Mouse (Mus musculus): Measurements from ENCODE around the gene Nkx2-5.

The Nkx2-5 gene

GRCm38 (mm10) chr17:26849746-26850357 is 5.0 kb upstream of the Nkx2-5 start:
- DNase-seq: peak; percentile 12 to 59

GRCm38 (mm10) chr17:26849106-26849745 is 4.4 kb upstream of the Nkx2-5 start:
- DNase-seq: no peak

GRCm38 (mm10) chr17:26848236-26848635 is 3.4 kb upstream of the Nkx2-5 start:
- DNase-seq: no peak

DNA sequence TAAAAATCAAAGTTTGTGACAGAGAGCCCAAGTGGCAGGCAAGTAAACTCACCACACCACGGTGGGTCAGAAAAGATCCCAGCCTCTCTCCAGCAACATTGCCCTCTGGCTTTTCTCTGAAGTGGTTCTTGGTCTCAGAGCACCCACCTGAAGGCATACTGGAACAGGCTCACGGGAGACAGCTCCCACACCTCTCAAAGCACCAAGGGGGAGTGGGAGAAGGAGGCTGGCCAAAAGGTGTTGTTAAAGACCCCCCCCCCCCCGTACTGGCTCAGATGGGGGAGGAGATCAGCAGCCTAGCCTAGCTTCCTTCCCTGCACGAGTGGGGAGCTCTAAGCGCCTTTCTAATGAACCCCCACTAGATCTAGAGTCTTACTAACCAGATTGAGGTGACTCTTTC is 3.0 kb upstream of the Nkx2-5 start:
- DNase-seq: no peak

GRCm38 (mm10) chr17:26846411-26846810 is 1.6 kb upstream of the Nkx2-5 start:
- DNase-seq: no peak

GRCm38 (mm10) chr17:26845149-26846050 is 591 bp upstream of the Nkx2-5 start:
- no peak for DNase-seq

- DNase-seq: no peak
Measured at GRCm38 (mm10) chr17:26844371-26844851, 398 bp downstream of the Nkx2-5 start.

- no peak for DNase-seq
Measured at GRCm38 (mm10) chr17:26843696-26844236, 1.0 kb downstream of the Nkx2-5 start.

DNA sequence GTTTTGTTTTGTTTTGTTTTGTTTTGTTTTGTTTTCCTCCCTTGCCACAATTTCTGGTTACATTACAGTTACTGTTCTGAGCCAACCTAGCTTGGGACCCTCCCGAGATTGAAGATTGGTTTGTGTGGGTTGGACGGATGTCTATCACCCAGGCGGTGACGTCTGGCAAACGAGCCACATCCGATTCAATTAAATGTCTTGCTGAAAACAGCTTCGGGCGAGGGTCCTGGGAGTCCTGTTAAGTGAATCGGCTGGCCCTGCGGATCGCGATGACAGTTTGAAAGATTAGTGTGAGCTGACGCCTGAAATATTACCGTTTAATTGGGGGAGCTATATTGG is 1.6 kb downstream of the Nkx2-5 start:
- DNase-seq: no peak

DNA sequence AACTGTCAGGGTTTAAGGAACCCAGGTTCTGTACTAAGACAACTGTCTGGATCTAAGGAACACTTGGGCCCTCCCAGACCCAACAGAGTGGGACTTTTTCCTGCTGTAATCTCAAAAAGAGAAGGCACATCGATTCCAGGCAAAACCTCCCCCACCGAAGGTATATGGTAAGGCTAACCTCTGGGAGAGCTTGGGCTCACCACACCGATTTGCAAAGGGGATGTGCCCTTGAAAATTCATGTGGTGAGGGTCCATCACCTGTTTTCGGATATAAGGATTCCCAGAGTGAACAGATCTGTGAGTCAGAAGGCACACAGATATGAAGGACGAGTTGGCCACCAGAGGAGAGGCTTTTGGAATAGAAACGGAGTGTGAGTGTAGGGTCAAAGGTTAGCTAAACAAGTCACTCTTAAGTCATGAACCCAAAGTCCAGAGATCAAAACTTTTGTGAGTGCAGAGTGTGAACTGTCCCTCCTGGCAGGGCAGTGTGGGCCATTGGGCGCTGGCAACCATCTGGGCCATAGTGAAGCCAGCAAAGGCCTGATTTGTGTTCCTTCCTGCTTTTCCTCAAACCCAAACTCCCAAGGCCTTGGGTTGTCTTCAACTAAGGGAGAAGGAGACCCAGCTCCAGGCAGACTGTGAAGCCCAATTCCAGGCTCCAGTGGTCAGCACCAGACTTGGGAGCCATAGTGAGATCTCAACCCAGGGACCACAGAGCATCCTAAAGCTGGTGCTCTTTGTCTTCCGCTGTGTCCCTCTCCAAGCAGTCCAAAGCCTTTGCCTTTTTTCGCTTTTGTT is 2.2 kb downstream of the Nkx2-5 start:
- peak in 1 of 2 experiments; percentile 11 for DNase-seq

DNA sequence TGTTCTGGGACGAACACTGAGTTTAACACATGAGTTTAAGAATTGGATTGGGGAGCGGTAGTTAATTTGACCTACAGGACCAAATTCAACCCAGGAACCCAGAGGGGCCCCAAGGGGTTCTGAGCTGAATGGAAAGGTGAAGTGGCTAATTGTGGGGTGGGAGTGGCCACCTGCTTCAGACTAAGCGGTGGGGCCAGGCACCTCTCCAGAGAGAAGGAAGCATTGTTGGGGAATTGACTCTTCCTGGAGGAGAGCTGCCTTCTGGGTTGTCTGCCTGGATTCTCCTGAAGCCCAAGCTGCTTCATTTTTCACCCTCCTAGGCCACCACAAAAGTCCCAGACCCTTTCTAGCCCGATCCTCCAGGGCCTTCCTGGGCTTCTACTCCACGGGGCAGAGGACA is 2.8 kb downstream of the Nkx2-5 start:
- no peak for DNase-seq

DNA sequence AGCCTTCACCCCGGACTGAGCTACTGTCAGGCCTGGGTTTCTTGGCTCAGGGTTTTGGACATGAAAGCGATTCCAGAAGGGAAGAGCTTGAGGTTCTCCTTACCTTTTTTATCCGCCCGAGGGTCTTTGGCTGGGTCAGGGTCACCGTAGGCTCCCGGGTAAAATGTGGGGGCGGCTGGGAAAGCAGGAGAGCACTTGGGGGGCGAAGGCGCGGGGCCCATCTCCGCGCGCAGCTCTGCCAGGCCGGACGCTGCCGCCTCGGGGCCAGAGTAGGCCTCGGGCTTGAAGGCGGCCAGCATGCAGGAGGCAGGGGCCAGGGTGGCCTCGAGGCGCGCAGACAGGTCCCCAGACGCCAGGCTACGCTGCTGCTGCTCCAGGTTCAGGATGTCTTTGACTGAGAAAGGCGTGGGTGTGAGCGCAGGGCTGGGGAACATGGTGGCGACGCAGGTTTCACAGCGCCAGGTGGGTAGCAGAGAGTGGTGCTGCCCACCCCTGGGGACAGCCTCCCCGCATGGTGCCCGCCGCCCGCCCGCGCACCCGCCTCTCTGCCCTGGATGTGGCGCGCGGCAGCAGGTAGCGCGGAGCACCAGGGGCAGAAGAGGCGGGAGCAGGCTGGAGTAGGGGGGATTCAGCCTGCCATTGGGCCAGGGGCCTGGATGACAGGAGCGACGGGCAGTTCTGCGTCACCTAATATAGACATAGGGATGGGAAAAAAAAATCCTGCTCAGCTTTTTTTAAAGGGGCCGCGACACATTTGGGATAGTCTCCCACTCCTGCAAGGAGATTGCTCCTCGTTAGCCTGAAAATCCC is 3.7 kb downstream of the Nkx2-5 start:
- no peak for DNase-seq

DNA sequence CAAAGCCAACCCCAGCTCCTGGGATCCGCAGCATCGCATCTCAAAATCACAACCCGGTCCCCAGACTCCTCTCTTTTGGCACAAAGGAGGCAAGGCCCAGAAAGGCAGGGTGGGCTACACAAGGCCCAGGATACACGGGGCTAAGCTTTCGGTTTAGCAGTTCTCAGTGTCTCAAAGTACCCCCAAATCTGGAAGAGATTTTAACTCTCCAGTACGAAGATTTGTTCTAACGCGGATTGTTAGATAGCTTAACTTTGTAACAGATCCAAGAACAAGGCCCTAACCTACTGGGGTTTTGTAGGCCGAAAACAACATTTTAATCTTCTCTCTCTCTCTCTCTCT is 4.4 kb downstream of the Nkx2-5 start:
- DNase-seq: no peak

DNA sequence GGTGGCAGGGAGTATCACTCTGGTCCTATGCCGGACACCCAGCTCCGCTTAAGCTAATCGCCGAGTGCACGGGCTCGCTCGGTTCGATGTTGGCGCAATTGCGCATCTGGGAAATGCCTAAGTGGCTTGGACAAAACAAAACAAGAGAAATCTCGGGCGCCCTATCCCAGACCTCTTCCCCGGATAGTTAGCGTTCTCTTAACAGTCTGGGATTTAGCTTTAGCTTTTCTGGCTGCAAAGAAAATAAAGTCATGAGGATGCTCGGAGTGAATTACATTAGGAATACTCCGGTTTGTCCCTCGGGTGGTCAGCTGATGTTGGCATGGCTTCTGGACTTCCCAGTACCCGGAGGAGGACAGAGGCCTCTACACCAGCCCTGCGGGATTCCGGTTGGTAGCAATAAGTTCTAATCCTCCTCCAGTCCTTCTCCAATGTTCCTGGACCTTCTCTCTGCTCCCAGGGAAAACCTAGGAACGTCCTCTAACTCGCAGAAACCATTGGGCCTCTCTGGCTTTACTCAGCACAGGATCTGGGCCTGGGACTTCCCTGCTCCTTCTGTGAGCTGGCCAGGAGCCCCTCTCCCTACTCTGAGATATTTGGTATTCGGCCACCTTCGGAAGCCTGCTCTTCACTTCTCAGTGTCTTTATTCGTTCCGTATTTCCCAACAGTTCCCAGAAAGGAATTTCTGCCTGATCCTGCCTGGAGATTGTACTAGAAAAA is 4.9 kb downstream of the Nkx2-5 start:
- no peak for DNase-seq

DNA sequence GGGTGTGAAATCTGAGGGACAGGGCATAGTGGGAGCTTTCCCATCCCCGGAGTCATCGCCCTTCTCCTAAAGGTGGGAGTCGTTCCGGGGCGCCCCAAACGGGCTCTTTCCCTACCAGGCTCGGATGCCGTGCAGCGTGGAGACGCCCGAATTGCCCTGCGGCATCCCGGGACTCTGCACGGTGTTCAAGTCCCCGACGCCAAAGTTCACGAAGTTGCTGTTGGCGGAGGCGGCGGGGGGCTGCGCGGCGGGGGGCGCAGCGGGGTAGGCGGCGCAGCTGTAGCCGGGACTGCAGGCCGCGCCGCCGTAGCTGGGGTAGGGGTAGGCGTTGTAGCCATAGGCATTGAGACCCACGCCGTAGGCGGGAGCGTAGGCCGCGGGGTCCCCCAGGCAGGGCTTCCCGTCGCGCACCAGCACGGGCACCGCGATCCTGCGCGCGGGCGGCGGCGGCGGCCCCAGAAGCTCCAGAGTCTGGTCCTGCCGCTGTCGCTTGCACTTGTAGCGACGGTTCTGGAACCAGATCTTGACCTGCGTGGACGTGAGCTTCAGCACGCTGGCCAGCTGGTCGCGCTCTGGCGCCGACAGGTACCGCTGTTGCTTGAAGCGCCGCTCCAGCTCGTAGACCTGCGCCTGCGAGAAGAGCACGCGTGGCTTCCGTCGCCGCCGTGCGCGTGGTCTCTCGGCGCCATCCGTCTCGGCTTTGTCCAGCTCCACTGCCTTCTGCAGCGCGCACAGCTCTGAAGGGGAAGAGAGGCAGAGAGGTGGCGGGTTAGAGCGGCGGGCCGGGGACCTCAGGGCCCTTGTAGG is 5.7 kb downstream of the Nkx2-5 start:
- DNase-seq: no peak

- no peak for DNase-seq
Measured at GRCm38 (mm10) chr17:26838191-26838910, 6.5 kb downstream of the Nkx2-5 start.

DNA sequence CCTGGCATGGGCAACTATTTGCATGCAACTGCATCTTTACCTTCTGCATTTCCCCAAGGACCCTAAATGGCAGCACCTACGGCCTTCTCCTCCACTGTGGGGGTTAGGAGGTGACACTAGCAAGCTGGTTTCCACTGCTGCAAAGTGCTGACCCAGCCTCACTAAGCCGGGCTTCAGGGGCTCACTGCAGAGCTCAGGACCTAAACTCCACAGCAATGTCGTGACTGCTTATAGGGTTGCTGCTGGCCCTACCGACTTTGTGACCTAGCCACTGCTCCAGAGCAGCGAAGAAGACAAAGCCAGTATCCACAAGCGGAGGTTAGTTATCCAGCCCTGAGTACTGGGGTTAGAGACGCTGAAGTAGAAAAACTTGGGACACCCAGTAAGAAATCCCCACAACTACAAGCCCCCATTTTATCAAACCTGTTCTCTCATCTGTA is 7.2 kb downstream of the Nkx2-5 start:
- no peak for DNase-seq

DNA sequence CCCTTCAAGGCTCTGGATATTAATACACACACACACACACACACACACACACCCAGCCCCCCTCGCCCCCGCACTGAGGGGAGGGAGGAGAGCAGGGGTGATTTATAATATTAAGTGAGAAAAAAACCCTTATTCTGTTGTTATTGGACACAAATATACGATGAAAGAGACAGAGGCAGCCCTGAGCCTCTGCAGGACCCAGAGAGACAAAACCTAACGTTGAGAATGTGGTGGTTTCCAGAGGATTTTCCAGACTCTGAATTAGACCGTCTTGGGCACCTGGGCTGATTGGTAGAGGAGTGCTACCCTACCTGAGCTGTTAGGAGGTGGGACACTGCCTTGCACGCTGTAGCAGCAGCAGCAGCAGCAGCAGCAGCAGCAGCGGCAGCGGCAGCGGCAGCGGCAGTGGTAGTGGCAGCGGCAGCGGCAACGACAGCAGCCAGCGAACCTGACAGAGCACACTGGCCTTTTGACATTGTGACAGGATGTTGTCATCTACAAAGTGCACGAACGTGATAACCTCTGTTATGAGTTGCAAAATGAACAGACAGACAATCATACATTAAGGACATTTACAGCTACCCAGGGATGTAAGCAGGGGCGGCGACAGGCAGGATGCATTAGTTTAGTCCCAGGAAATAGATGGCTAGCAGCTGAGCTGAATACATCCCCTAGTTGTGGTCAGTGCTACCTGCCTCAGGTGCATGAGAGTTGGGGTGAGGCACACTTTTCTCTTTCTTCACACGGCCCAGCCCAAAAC is 7.8 kb downstream of the Nkx2-5 start:
- DNase-seq: no peak

DNA sequence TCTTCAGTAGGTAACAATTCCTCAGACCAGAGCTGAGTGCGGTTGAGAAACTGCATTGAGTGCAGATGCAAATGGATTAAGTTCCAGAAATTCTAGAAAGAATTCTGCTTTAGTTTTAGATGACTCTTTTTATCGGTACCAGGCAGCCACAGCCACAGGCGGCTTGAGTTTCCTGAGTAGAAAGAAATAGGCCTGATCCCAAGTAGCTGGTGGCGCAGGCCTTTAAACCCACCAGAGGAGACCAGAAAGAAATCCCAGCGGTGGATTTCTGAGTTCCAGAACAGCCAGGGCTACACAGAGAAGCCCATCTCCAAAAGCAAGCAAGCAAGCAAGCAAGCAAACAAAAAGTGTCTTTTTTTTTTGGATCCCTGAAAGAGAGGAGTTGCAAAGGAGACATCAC is 8.4 kb downstream of the Nkx2-5 start:
- DNase-seq: no peak
